Mouse (Mus musculus): Measurements from ENCODE around the gene Gpr87.
"Not testable (repeated sequence)": the region's sequence is repeated elsewhere in the genome, so short reads cannot be mapped to it uniquely, and the experiment has no call there.

Gene Gpr87

GRCm38 (mm10) chr3:59187336-59187735 lies 7.6 kb downstream of the Gpr87 start:
- DNase-seq (ENCODE audit: low spot score), result no peak

- no peak for DNase-seq (ENCODE audit: low spot score)
Observed at GRCm38 (mm10) chr3:59185662-59186061, 9.2 kb downstream of the Gpr87 start.

- no peak for DNase-seq (ENCODE audit: low spot score)
Observed at GRCm38 (mm10) chr3:59182129-59182528, 12.8 kb downstream of the Gpr87 start.

- DNase-seq (ENCODE audit: low spot score), result no peak
Observed at GRCm38 (mm10) chr3:59181134-59181533, 13.8 kb downstream of the Gpr87 start.

- DNase-seq (ENCODE audit: low spot score), result no peak
Observed at GRCm38 (mm10) chr3:59176871-59177270, 18.0 kb downstream of the Gpr87 start.

- peak; percentile 71 for DNase-seq (ENCODE audit: low spot score)
Observed at GRCm38 (mm10) chr3:59175234-59175633, 19.7 kb downstream of the Gpr87 start.

GRCm38 (mm10) chr3:59174426-59175154 lies 20.3 kb downstream of the Gpr87 start:
- DNase-seq (ENCODE audit: low spot score), result no peak

GRCm38 (mm10) chr3:59169921-59170627 lies 24.8 kb downstream of the Gpr87 start:
- no peak for DNase-seq (ENCODE audit: low spot score)

- DNase-seq (ENCODE audit: low spot score), result peak; percentile 16
Observed at GRCm38 (mm10) chr3:59169215-59169614, 25.7 kb downstream of the Gpr87 start.

- DNase-seq (ENCODE audit: low spot score), result no peak
Observed at GRCm38 (mm10) chr3:59168476-59168875, 26.4 kb downstream of the Gpr87 start.

- DNase-seq (ENCODE audit: low spot score), result peak; percentile 22
Observed at GRCm38 (mm10) chr3:59167417-59168054, 27.4 kb downstream of the Gpr87 start.

GRCm38 (mm10) chr3:59160465-59160864 lies 34.4 kb downstream of the Gpr87 start:
- no peak for DNase-seq (ENCODE audit: low spot score)

- no peak for DNase-seq (ENCODE audit: low spot score)
Observed at GRCm38 (mm10) chr3:59157048-59157447, 37.9 kb downstream of the Gpr87 start.

GRCm38 (mm10) chr3:59155404-59155803 lies 39.5 kb downstream of the Gpr87 start:
- no peak for DNase-seq (ENCODE audit: low spot score)

GRCm38 (mm10) chr3:59154888-59155287 lies 40.0 kb downstream of the Gpr87 start:
- no peak for DNase-seq (ENCODE audit: low spot score)

- no peak for DNase-seq (ENCODE audit: low spot score)
Observed at GRCm38 (mm10) chr3:59153424-59153823, 41.5 kb downstream of the Gpr87 start, which contains the start of gene P2ry14. TSS of gene P2ry14 (minus strand) at chr3:59153618.

- DNase-seq (ENCODE audit: low spot score), result no peak
Observed at GRCm38 (mm10) chr3:59150624-59151023, 44.3 kb downstream of the Gpr87 start.

GRCm38 (mm10) chr3:59149646-59150045 lies 45.3 kb downstream of the Gpr87 start:
- no peak for DNase-seq (ENCODE audit: low spot score)

GRCm38 (mm10) chr3:59145194-59145593 lies 49.7 kb downstream of the Gpr87 start:
- DNase-seq (ENCODE audit: low spot score), result no peak

- no peak for DNase-seq (ENCODE audit: low spot score)
Observed at GRCm38 (mm10) chr3:59141507-59142305, 53.2 kb downstream of the Gpr87 start.

- DNase-seq (ENCODE audit: low spot score), result not testable (repeated sequence)
Observed at GRCm38 (mm10) chr3:59140941-59141340, 54.0 kb downstream of the Gpr87 start.

- DNase-seq (ENCODE audit: low spot score), result no peak
Observed at GRCm38 (mm10) chr3:59140115-59140514, 54.8 kb downstream of the Gpr87 start.
